Mouse (Mus musculus) brain, embryonic 18.5 days (tissue): ENCODE data around the gene Adora1.

Experiments used
- DNase-seq: peaks from one replicate; pipeline ENCODE4 v3.0.0-alpha.2; 2012; ENCODE audit warnings: low read depth, low spot score

Adora1 gene

DNA sequence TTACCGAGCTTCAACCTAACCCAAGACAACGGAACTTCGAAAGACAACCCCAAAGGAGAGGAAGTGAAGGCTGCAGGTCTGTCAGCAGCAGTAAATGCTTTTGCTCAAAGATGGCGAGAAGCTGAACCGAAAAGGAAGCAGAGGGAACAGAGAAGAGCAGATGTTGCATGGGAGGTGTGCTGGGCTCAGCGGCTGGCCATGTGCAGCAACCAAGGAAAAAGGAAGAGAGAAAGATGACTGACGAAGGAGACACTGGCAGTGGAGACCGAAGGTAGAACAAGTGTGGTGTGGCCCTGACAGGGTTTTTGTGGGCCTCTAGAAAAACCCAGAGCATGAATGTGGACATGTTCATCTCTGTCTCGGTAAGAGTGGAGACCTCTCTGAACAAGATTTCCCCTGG lies 5.5 kb upstream of the Adora1 start:
- DNase-seq = no peak

DNA sequence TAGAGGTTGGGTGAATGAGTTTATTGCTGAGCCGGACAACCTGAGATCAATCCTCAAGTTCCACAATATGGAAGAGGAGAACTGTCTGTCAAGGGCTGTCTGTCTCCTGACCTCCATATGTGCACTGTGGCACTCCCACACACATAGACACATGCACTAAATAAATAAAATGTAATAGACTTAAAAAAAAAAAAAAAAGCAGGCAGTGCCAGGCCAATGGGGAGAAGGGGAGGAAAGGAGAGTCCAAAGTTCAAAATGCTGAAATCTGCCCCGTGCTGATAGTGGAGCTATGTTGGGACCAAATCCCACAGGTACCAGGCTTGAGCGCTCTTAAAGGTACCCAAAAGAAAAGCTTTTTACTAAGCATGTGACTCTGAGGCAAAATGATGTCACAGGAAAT lies 2.2 kb upstream of the Adora1 start:
- no peak for DNase-seq

DNA sequence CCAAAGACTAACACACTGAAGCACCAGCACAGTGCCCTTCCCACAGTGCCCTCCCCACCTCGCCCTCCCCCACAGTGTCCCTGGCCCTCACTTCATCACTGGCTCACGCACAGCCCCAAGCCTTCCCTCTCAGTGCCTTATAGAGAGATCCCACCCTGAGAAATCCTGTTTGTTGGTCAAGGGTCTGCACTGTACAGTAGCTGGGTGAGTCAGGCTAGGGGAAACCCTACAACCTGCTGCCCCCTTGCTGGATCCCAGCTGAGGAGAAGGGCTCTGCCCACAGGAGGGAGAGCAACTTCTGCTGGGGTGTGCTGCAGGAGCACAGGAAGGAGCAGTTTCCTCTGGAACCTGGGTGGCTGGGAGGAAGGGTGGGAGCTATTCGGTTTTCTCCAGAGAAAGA lies 911 bp upstream of the Adora1 start:
- no peak for DNase-seq

DNA sequence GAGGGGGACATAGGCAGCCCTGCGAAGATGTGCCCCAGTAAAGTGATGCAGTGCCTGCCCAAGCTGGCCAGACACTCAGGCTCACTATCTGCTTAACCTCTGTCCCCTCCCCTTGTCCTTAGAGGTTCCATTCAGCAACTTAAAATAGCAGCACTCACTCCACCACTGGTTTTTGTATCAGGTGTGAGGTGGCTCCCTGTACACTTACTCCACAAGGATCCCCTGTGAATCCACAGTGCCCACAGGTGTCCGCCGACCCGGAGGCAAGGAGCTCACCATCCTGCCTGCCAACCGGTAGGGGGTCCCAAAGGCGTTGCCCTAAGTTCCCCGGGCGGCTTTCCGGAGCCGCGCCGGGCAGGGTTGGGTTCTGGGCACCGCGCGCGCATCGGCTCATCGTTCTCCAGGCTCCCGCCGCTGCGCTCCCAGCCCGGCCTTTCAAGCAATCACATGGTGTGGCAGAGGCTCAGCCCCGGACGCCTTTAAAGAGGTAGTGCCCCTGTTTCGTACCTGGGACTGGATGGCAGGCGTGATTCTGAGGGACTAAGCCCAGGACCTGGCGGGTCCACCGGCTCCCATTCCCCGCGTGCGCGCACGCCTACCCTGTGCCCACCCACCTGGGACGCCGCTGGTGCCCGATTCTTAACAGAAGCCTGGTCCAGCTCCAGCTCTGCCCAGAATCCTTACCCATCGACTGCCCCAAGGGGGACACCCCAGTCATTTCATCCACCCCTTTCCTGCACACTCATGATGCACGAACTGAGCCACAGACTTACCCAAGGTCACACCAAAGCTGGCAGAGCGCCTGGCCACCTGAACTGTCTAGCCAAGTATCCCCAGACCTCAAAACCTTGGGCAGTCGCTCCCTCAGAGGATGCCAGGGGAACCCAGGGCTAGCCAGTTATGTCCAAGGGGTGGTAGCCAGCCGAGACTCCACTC lies 508 bp downstream of the Adora1 start:
- no peak for DNase-seq

DNA sequence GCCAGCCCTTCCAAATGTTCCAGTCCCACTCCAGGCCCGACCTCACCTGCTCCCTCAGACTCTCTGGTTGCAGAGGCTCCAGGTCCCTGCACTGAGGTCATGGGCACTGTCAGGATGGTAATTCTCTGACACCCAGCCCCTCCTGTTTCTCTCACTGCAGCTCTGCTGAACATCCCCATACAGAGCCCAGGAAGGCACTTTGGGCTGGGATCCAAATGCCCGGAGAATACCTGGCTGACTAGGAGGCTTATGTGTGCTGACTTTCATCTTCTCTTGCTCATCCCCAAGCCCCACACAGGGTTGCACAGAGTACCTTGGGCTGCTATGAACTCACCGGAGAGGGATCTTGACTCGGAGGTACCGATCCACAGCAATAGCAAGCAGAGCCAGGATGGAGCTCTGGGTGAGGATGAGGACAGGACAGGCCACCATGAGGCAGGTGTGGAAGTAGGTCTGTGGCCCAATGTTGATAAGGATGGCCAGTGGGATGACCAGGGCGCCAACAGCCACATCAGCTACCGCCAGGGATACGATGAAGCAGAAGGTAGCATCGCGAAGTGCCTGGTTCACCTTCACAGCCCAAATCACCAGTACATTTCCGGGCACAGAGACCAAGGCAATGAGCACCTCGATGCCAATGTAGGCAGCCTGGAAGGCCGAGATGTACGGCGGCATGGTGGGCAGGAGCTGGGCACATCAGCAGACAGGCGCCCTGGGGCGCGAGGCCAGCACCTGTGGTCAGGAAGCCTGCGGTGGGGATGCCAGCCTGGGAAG lies 1.4 kb downstream of the Adora1 start:
- DNase-seq = no peak

DNA sequence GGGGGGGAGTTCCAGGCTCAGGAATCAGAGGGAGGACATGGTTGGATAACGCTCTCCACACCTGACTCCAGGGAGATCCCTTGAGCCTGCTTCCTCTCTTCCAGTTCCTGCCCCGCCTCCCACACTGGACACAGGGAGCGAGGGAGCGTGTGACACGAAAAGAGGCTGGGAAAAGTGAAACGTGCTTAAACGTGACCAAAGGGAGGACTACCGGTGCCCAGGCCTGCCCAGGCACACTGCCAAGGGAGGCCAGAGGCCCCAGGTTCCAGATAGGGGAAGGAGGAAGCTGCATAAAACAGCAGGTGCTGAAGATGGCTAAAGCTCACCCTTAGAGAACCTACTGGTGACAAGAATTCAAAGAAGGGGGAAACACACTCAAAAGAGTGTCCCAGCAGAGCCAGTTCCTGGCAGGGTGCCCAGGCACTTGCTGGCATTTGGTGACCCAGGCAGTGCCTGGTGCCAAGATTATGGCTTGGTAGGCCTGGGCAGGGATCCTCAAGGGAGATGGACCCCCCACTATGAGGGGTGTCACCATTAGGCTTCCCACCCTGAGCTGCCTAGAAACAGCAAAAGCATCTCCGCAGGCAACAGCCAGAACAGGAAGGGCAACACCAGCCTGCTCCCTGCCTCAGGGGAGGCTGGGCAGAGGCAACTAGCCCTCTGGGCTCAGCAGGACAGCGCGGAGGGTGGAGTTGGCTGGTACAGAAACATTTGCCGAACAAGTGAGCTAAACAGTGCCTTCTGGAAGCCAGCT lies 2.3 kb downstream of the Adora1 start:
- no peak for DNase-seq

DNA sequence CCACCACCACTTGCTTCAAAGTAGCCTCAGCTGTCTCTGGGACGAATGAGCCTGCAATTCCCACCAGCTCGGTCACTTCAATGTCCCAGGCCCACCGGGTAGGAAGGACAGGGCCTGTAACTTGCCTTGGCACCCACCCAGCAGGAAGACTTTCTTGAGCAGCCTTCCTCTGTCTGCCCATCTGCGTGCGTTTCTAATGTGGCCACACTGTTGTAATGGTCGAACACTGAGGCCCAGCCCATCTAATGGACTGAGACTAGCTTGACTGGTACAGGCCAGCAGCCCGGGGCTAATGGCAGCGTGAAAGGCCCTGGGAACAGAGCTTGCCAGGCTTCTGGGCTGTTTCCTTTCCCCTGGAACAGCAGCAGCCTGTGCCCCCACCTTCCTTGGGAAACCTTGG lies 2.9 kb downstream of the Adora1 start:
- no peak for DNase-seq

DNA sequence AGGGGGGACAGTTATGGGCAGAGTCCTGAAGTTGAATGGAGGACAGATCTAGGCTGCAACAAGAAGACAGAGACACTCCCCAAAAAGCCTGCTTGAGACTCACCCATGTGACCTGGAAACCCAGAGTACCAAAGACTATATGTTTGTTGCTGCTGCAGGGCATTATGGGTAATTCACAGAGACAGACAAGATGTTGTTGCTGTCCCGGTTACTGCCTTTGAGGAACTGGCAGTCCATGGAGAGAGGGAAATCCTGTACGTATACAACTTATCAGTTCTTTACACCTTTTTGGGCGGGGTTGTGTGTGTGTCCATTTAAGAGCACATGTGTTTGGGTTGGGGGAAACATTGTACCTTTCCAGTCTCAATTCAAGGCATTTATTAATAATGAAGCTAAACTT lies 3.5 kb downstream of the Adora1 start:
- no peak for DNase-seq

DNA sequence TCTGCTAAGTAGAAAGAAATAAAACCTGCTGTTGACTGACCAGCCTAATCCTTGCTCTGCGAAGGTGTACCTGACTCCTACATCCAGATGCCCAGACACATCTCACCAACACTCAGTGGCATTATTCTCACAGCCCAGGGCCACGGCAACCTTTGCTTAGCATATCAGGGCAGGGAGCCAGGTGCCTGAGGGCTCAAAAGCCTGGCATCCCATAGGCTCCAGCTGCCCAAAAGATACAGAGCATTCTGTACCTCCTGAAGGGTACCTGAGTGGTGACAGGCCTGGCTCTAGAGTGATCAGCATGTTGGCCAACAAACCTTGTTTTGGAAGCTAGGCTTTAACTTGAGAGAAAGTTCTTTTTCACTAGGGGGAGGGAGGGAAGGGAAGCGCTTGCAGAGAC lies 4.0 kb downstream of the Adora1 start:
- DNase-seq = no peak

DNA sequence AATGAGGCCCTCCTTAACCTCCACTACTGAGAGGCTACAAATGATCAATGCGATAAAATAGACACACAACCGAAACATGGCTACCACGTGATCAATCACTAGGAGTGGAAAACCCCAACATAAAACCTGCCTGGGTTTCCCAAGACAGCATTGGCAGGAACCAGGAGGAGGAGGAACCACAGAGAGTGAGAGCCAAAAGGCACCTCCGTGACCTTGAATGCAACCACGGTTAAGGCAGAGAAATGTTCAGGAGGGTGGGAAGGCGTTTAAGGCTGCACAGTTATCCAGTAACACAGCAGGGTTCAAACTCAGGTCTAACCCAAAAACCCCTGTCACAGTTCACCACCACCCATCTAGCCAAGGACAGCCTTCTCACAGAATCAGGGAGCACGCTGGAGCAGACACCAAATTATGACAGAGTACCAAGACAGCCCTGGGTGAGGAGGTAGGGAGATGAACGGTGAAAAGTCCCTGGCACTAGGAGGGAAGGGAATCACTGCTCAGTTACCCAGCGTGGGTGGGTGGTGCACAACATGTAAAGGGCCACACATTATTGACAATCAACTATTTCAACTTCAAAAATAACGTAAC lies 4.5 kb downstream of the Adora1 start:
- no peak for DNase-seq

DNA sequence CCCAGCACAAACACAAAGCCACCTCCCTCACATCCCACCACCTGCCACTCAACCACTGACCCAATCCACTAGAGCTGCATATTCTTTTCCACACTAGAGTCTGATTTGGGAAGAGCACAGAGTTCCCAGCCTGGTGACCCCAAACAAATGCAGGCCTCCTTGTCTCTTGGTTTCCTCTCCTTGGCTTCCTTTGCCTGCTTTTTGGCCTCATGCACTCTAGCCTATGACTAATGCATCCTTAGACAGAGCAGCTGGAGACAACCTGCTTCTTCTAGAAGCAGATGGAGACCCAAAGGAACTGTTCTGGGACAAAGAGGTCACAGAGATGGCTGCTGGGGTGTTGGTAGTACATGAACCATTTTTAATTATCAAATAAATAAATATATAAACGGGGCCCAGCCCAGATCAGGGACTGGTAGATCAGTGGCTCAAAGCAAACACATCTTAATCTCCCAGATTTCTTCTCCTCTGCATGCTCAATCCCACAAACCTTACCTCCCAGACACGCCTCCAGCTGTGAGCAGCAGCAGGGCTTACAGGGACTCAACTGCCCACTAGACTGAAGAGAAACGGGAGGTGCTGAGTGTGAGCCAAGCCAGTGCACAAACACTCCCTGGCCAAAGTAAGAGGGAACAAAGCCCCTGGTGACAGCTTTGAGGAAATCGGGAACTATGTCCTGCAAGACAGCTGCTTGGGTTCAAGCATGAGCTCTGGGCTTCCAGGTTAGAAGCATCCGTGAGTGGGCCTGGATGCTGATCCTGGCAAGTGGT lies 5.2 kb downstream of the Adora1 start:
- DNase-seq = no peak

DNA sequence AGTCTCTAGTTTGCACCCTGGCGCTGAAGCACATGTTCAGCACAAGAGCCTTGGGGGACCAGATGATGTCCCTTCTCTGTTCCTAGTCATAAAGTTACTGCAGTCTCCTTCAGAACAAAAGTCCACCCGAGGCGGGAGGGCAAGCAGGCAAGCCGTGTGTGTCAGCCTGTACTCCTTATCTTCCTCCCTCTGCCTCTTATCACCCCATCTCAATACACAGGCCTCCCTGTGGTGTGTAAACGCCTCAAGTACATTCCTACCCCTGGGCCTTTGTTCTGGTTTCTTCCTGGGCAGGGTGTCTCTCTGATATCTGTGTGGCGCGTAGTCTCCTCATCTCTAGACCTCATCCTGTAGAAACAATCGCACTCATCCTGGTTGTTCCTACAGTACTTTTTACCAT lies 8.5 kb downstream of the Adora1 start:
- DNase-seq = no peak

DNA sequence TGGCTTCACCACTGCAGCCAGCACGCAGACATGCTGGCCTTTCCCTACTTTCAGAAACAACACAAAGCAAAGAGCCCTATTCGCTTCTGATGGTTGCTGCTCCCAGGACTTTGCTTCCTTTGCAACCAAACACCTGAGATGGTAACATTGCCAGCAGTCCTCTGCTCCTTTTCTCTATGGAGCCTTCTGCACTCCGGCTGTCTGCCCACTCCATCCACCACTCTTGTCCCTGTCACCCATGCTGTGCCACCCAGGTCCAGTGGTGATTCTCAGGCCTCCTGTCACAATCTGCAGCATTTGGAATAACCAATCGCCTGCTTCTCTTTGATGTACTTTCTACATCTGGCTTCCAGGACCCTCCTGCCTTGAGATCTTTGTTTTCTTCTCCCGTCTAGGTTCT lies 9.9 kb downstream of the Adora1 start:
- DNase-seq = no peak

DNA sequence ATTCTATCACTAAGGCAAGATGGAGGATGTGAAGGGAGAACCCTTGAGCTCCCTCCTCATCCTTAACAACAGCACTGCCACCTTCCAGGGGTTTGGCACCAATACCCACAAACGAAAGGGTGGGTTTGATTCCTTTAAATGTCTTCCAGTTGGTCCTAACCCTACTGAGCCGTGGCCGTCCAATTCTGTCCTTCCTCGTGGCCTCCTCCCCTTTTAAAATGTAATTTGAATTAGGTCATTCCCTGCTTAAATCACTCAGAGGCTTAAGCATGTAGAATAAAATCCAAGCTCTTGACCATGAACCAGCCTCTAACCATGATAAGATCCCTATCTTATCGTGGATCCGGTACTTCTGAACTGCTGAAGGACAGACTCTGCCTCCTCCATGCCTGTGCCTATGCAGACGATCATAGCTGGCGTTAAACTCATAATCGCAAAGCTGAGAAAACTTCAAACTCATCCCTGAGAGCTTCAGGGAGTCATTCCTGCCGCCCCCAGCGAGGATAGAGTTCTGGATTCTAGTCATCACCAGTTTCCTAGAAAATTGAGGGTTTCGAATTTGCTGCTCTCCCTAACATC lies 10.5 kb downstream of the Adora1 start:
- no peak for DNase-seq

DNA sequence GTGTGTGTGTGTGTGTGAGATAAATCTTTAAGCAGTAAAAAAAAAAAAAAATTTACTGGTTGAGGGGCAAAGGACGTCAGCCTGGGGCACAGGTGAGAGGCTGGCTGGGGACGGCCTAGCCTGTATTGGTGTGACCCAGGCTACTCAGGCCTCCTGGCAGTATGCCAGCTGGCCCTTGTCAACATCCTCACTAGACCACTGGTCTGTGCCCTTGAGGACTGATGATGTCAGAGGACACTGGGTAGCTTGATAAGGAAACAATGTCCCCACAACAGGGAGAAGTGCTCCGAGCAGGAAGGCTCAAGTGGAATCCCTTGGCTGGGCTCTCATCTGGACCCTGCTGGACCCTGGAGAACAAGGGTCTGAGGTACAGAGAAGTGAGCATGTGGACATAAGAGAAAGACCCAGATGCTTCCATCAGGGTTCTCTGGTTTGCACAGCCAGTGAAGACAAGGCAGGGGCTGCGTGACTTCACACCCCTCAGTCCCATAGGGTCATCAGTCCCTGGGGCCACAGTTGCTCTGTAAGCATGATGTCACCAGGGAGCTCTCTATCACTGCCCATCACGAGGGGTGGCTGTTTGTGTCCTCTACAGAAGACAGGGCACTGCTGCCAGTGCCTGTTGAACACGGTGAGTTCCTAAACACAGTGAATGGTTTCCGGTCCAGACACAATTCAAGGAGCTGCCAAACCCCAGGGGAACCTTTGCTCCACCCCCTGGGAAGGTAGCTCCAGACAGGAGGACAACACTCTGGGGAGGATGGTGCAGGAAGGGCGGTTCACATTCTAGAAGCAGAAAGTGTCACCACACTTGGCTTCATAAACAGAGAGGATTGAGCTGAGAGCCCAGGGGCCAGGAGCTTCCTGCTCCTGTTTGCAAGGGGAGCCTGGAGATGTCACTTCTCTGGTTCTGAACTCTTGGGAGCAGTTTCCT lies 12.8 kb downstream of the Adora1 start:
- no peak for DNase-seq

DNA sequence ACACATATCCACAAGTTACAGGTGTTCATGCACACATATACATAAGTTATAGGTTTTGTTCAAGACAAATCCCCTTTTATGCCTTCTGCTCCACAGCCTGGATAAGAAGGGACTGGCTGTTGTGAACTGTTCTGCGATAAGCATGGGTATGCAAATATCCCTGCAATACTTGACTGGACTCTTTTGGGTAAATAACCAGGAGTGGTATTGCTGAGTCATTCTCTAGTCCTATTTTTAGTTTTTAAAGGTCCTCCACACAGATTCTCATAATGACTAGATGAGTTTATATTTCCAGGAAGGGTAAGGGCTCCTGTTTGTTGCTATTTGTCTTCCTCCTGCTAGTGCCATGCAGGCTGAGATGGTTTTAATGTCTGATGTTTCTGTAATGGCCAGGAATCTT lies 14.1 kb downstream of the Adora1 start:
- DNase-seq = no peak

DNA sequence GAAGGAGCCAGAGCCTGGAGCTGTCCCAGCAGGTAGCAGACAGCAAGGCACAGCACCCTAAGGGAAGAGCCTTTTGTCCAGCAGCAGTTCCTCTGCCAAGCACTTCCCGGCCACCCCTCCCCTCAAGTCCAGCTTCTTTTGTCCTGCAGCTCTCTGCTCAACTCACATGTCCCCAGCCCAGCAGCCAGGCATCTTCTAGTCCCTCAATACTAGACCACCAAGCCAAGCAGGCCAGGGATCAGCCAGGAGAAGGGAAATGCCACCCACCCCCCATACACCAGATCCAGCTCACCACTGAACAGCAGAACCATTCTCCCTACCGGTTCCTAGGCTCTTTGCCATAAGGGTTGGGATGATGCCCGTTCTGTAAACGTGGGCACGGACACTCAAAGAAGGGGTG lies 15.6 kb downstream of the Adora1 start:
- no peak for DNase-seq

DNA sequence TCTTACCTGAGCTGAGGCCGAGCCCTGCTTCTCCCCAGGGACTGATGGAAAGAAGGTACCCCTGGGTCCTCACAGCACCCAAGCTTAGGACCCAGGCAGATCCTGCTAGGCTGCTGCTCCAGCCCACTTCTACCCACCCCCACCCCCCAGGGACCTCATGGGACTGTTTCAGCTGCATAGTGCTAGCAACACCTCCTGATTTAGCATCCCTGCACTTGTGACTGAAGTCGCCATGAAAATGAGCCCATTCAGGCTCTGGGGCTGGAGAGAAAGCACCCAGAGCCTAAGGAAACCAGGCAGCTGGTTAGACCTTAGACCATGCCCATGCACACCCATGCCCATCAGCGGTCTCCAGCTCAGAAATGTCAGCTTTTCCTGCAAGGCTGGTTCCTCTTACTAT lies 17.3 kb downstream of the Adora1 start:
- no peak for DNase-seq

DNA sequence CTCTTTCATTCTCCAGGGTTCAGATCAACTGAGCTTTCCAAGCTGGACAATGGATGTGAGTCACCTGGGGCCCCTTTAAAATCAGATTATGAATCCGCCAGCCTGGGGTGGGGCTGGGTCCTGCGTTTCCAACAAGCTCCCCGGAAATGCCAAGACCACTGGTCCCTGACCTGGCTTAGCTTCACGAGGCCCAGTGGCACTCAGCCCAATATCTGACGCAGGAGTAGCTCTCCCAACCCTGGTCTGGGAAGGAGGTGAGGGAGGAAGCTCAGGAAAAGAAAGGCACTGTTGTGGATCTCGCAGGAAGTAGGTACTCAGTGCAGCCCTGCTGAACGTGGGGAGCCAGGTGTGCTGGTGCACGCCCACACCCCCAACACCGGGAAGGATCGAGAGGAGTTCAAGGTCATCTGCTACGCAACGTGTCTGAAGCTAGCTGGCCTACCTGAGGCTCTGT lies 18.2 kb downstream of the Adora1 start:
- no peak for DNase-seq

DNA sequence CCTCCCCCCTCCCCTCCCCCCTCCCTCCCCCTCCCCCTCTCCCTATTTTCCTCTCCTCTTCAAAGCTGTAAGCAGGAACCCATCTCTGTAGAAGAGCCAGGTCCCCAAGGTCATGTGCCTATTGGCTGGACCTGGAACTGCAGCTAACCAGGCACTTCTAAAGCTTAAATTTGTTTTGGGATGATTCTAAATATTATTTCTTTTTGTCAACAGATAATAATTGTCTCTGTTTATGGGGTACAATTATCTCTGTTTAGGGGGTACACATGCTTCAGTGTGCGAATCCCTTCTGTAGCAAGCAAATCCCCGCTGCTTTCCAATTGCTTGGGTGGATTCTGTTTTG lies 18.6 kb downstream of the Adora1 start:
- no peak for DNase-seq
